Mouse (Mus musculus): ENCODE data around the gene Mab21l3. TPM values are rescaled to one million over a fixed set of nuclear protein-coding genes. Genes with fewer than 3 reads are reported as not detected.

The Mab21l3 gene
- polyA plus RNA-seq, 1 experiment, result 0.16 TPM

DNA sequence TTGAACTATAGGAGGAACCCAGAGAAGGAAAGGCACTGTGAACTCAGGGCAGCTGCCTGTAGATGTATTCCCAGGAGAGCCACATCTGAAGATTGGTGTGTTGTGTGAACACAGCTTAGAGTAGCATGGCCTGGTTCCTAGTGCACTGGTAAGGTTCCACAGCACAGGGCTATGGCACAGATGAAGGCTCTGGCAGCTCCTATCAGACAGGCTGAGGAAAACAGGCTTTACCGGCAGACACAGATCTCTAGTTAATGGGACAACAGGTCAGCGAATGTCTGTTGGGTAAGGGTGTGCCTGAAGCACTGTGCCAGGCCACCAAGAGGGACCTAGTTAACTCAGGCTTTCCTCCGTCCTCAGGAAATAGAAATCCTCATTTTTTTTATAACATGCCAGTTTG lies 11.8 kb downstream of the Mab21l3 start:
- DNase-seq, result no peak
- TF ChIP-seq POLR2A (IDR thresholded peaks at IDR 0.05; ENCODE audit: borderline replicate concordance, insufficient read depth, low read length), result no peak
- no peak for TF ChIP-seq CTCF (IDR thresholded peaks at IDR 0.05; ENCODE audit: borderline replicate concordance, insufficient read depth, low read depth, low read length)
- no peak overlapping the region for H3K4me3 ChIP-seq (replicated peaks; ENCODE audit: insufficient read depth, low read depth, low read length)
- no peaks in the 10 kb centered on the region for H3K27me3 ChIP-seq (ENCODE audit: control insufficient read depth, insufficient read depth, low read length)
- WGBS, result 74% methylated on average over 3 of the region's 3 CpGs
- no peaks in the 10 kb centered on the region for H3K4me1 ChIP-seq (ENCODE audit: control insufficient read depth, insufficient read depth, low read length)
- H3K27ac ChIP-seq (ENCODE audit: insufficient read depth, low read length), result no peak overlapping the region

DNA sequence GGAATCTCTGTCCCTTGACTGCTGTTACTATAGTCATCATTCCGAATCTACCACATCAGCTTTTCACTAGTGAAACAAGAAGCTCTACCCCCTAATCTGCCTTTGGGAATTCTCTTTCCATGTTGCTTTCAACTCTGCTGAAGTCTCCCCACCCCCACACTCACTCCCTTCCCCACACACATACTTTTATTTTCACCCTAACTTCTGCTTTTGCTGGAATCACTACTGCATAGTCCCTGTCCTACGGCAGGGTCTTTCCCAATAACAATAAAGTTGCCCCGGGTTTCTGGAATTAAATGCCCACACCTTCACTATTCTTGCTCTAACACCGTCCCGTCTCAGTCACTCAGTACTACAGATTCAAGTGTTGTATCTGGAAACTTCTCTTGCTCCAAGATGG lies 12.2 kb downstream of the Mab21l3 start:
- Histone ChIP-seq H3K27me3 (ENCODE audit: control insufficient read depth, insufficient read depth, low read length) (no peaks in the 10 kb centered on the region), H3K4me3 (replicated peaks; ENCODE audit: insufficient read depth, low read depth, low read length) (no peak overlapping the region), H3K4me1 (ENCODE audit: control insufficient read depth, insufficient read depth, low read length) (no peaks in the 10 kb centered on the region), H3K27ac (ENCODE audit: insufficient read depth, low read length) (no peak overlapping the region)
- WGBS, result 83% methylated on average over 5 of the region's 5 CpGs
- DNase-seq, result no peak
- TF ChIP-seq CTCF (IDR thresholded peaks at IDR 0.05; ENCODE audit: borderline replicate concordance, insufficient read depth, low read depth, low read length) (no peak), POLR2A (IDR thresholded peaks at IDR 0.05; ENCODE audit: borderline replicate concordance, insufficient read depth, low read length) (no peak)

DNA sequence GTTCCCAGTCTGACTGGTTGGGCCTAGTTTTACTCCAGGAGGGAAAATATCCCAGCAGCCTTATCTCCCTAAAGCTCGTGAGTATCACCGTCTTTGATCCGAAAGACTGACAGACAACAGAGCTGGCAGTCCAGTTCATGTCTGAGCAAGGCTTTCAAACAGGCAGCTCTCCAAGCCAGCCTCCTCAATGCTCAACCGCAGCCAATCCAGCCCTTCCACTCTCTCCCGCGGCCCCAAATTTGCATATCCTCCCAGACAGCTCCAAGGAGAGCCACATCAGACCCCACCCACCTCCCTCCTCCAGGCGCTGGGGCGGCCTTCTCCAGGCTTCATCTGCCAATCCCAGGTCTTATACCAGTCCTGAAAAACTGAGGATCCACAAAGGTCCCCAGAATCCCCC lies 12.7 kb downstream of the Mab21l3 start:
- Histone ChIP-seq H3K27ac (ENCODE audit: insufficient read depth, low read length) (no peak overlapping the region), H3K4me3 (replicated peaks; ENCODE audit: insufficient read depth, low read depth, low read length) (no peak overlapping the region), H3K27me3 (ENCODE audit: control insufficient read depth, insufficient read depth, low read length) (no peaks in the 10 kb centered on the region), H3K4me1 (ENCODE audit: control insufficient read depth, insufficient read depth, low read length) (no peaks in the 10 kb centered on the region)
- DNase-seq, result no peak
- TF ChIP-seq CTCF (IDR thresholded peaks at IDR 0.05; ENCODE audit: borderline replicate concordance, insufficient read depth, low read depth, low read length) (no peak), POLR2A (IDR thresholded peaks at IDR 0.05; ENCODE audit: borderline replicate concordance, insufficient read depth, low read length) (no peak)
- WGBS, result 46% methylated on average over 8 of the region's 8 CpGs

DNA sequence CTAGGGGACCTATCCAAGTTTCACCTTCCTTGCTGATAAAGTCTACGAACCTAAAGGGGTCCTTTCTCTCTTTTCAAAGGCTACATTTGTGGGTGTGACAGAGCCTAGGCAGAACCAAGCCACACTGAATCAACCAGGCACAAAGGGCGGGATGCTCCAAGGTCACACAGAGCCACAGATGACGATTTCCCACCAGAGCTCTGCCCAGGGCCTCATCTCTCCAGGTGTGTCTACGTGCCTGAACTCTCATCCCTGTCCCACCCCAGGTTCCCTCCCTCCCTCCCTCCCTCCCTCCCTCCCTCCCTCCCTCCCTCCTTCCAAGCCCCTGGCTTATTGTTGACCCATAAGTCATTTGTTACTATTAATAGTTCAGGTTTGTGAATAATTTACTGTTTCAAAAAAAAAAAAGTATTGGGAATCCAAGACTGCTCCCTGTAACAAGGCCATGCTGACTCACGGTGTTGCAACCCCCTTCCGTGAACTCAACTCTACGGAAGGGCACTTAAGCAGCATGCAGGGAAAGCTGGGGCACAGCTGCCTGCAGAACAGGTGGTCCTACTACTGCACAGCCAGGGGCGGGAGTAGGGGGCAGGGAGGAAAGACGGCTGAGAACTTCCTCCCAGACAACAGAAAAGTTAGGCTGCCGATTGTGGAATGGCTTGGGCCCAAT lies 17.4 kb downstream of the Mab21l3 start:
- no peaks in the 10 kb centered on the region for H3K27me3 ChIP-seq (ENCODE audit: control insufficient read depth, insufficient read depth, low read length)
- H3K4me1 ChIP-seq (ENCODE audit: control insufficient read depth, insufficient read depth, low read length), result no peaks in the 10 kb centered on the region
- DNase-seq, result no peak
- TF ChIP-seq CTCF (IDR thresholded peaks at IDR 0.05; ENCODE audit: borderline replicate concordance, insufficient read depth, low read depth, low read length) (no peak), POLR2A (IDR thresholded peaks at IDR 0.05; ENCODE audit: borderline replicate concordance, insufficient read depth, low read length) (no peak)
- H3K27ac ChIP-seq (ENCODE audit: insufficient read depth, low read length), result no peak overlapping the region
- no peak overlapping the region for H3K4me3 ChIP-seq (replicated peaks; ENCODE audit: insufficient read depth, low read depth, low read length)
- 74% methylated on average over 10 of the region's 10 CpGs for WGBS

DNA sequence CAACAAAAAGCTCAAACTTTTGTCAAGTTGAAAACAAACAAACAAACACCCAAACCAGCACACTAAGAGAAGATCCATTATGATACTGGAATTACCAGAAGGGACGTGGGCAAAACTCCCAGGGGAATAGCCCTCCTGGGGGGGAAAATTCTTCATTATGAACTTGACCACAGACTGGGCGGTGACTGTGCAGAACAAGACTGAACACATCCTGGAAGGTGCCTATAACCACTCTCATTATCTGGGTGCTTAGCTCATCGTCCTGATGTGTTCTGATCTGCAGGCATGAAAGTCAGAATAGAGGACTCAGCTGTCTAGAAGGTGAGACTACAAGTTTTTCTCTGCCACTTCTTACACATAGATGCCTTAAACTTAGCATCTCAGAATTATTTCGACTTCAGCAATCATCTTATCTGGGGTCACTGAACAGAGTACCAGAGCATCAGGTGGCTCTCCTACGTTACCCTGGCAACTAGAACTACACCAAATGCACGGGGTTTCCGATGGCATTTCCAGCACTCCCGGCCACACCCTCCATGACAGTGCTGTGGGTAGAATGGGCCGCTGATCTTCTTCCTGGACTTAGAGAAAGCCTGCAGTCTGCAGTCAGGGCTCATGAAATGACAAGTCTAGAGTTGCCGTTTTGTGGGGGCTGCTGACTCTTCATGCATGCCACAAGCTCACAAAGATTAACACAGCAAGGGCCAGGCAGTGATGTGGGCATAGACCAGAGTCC lies 18.7 kb downstream of the Mab21l3 start:
- 72% methylated on average over 10 of the region's 10 CpGs for WGBS
- Histone ChIP-seq H3K4me3 (replicated peaks; ENCODE audit: insufficient read depth, low read depth, low read length) (no peak overlapping the region), H3K4me1 (ENCODE audit: control insufficient read depth, insufficient read depth, low read length) (no peaks in the 10 kb centered on the region), H3K27ac (ENCODE audit: insufficient read depth, low read length) (no peak overlapping the region), H3K27me3 (ENCODE audit: control insufficient read depth, insufficient read depth, low read length) (no peaks in the 10 kb centered on the region)
- DNase-seq, result no peak
- TF ChIP-seq POLR2A (IDR thresholded peaks at IDR 0.05; ENCODE audit: borderline replicate concordance, insufficient read depth, low read length) (no peak), CTCF (IDR thresholded peaks at IDR 0.05; ENCODE audit: borderline replicate concordance, insufficient read depth, low read depth, low read length) (no peak)

DNA sequence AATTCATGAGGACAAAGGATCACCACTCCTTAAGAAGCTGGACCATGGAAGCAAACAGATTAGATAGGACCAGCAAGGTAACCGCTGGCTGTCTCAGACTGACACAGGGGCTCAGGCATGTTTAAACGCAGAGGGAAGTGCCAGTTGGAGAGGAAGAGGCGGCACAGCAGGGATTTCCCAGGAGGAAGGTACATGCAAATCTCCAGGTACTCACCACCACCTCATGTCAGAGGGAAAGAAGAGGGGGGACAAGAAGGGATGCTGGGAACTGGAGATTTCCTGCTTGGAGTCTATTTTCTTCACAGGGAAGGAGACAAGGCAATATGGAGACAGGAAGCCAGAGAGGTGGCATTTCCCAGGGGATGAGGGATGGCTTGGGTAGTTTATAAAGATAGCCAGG lies 20.2 kb downstream of the Mab21l3 start:
- Histone ChIP-seq H3K4me3 (replicated peaks; ENCODE audit: insufficient read depth, low read depth, low read length) (no peak overlapping the region), H3K27me3 (ENCODE audit: control insufficient read depth, insufficient read depth, low read length) (no peaks in the 10 kb centered on the region), H3K27ac (ENCODE audit: insufficient read depth, low read length) (no peak overlapping the region), H3K4me1 (ENCODE audit: control insufficient read depth, insufficient read depth, low read length) (no peaks in the 10 kb centered on the region)
- no peak for DNase-seq
- 76% methylated on average over 3 of the region's 3 CpGs for WGBS
- TF ChIP-seq CTCF (IDR thresholded peaks at IDR 0.05; ENCODE audit: borderline replicate concordance, insufficient read depth, low read depth, low read length), result no peak
- TF ChIP-seq POLR2A (IDR thresholded peaks at IDR 0.05; ENCODE audit: borderline replicate concordance, insufficient read depth, low read length), result no peak

DNA sequence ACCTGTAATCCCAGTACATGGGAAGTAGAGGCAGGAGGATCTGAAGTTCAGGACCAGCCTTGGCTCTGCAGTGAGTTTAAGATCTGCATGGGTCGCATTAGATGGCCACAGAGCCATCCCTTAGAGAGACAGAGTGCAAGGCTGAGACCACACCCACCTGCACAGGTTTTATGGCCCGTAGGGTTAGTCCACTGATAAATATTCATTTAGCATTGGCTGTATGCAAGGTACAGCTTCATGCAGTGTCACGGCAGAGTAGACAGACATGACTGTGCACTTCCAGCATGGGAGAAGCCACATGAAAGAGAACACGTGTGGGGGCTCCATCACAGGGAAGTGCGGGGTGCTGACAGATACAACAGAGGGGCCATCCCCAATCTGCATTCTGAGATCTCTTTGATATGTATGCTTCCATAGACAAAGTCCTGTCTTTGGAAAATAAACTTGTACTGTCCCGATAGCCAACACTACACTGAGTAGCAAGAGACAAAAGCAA lies 21.5 kb downstream of the Mab21l3 start:
- Histone ChIP-seq H3K27ac (ENCODE audit: insufficient read depth, low read length) (no peak overlapping the region), H3K4me3 (replicated peaks; ENCODE audit: insufficient read depth, low read depth, low read length) (no peak overlapping the region), H3K4me1 (ENCODE audit: control insufficient read depth, insufficient read depth, low read length) (no peaks in the 10 kb centered on the region), H3K27me3 (ENCODE audit: control insufficient read depth, insufficient read depth, low read length) (no peaks in the 10 kb centered on the region)
- TF ChIP-seq CTCF (IDR thresholded peaks at IDR 0.05; ENCODE audit: borderline replicate concordance, insufficient read depth, low read depth, low read length) (no peak), POLR2A (IDR thresholded peaks at IDR 0.05; ENCODE audit: borderline replicate concordance, insufficient read depth, low read length) (no peak)
- no peak for DNase-seq
- 93% methylated on average over 6 of the region's 6 CpGs for WGBS

DNA sequence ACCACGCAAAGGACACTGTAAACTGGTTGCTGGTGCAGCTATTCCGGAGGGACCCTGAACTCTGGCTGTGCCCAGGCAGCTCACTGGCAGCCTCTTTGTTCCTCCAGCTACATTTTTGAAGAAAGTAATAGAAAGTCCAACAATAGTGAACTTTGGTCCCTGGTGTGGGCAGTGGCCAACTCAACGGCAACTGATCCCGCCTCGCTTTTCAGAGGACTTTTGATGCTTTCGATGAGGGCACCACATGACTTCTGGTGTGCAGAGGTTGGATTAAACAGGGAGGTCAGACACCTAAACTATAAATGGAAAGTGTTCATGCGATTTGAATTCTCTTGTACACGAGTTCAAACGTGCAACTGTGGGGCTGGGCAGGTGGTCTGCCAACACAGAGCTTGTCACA lies 24.4 kb downstream of the Mab21l3 start:
- no peak for TF ChIP-seq CTCF (IDR thresholded peaks at IDR 0.05; ENCODE audit: borderline replicate concordance, insufficient read depth, low read depth, low read length)
- Histone ChIP-seq H3K4me1 (ENCODE audit: control insufficient read depth, insufficient read depth, low read length) (no peaks in the 10 kb centered on the region), H3K4me3 (replicated peaks; ENCODE audit: insufficient read depth, low read depth, low read length) (no peak overlapping the region), H3K27me3 (ENCODE audit: control insufficient read depth, insufficient read depth, low read length) (no peaks in the 10 kb centered on the region), H3K27ac (ENCODE audit: insufficient read depth, low read length) (no peak overlapping the region)
- 81% methylated on average over 9 of the region's 9 CpGs for WGBS
- no peak for DNase-seq
